Mouse (Mus musculus): ENCODE measurements at regions not wholly inside any gene's neighbourhood (a gene's known extent, or its start where the extent isn't known, plus 50 kb on each side); places are given as distances from the start of the nearest gene placed in this dataset.
"Not testable (repeated sequence)": the region's sequence is repeated elsewhere in the genome, so short reads cannot be mapped to it uniquely, and the experiment has no call there.

- H3K27ac ChIP-seq (replicated peaks), result no peak overlapping the region
- H3K4me1 ChIP-seq, result no peaks in the 10 kb centered on the region
- H3K27me3 ChIP-seq, result no peaks in the 10 kb centered on the region
- no peak overlapping the region for H3K4me2 ChIP-seq (replicated peaks)
- WGBS, result 82% methylated on average over 1 of the region's 1 CpGs
- no peak for ATAC-seq (ENCODE audit: insufficient number of reproducible peaks, low FRiP score, low TSS enrichment, low read depth)
- H3K4me3 ChIP-seq (replicated peaks), result no peak overlapping the region
- H3K9ac ChIP-seq, result no peak overlapping the region
- H3K9me3 ChIP-seq (replicated peaks), result no peaks in the 10 kb centered on the region
- H3K36me3 ChIP-seq, result no peaks in the 10 kb centered on the region
These were observed 2580.9 kb downstream of the Gm37988 start for GRCm38 (mm10) chr1:7388627-7389026.

GRCm38 (mm10) chr1:7393508-7393907, 2585.8 kb downstream of the Gm37988 start:
- Histone ChIP-seq H3K36me3 (no peaks in the 10 kb centered on the region), H3K4me1 (no peaks in the 10 kb centered on the region), H3K9me3 (replicated peaks) (no peaks in the 10 kb centered on the region), H3K4me2 (replicated peaks) (no peak overlapping the region), H3K4me3 (replicated peaks) (no peak overlapping the region), H3K9ac (no peak overlapping the region), H3K27me3 (no peaks in the 10 kb centered on the region), H3K27ac (replicated peaks) (no peak overlapping the region)
- no peak for ATAC-seq (ENCODE audit: insufficient number of reproducible peaks, low FRiP score, low TSS enrichment, low read depth)

- Histone ChIP-seq H3K9me3 (replicated peaks) (no peaks in the 10 kb centered on the region), H3K27ac (replicated peaks) (no peak overlapping the region), H3K4me1 (no peaks in the 10 kb centered on the region), H3K9ac (no peak overlapping the region), H3K36me3 (no peaks in the 10 kb centered on the region), H3K27me3 (no peaks in the 10 kb centered on the region), H3K4me3 (replicated peaks) (no peak overlapping the region), H3K4me2 (replicated peaks) (no peak overlapping the region)
- WGBS, result 96% methylated on average over 6 of the region's 6 CpGs
- ATAC-seq (ENCODE audit: insufficient number of reproducible peaks, low FRiP score, low TSS enrichment, low read depth), result no peak
These were observed 2586.5 kb downstream of the Gm37988 start for GRCm38 (mm10) chr1:7394161-7394560.

- no peaks in the 10 kb centered on the region for H3K4me1 ChIP-seq
- no peak overlapping the region for H3K4me2 ChIP-seq (replicated peaks)
- H3K36me3 ChIP-seq, result no peaks in the 10 kb centered on the region
- whole genome bisulfite sequencing, result 88% methylated on average over 8 of the region's 8 CpGs
- no peak overlapping the region for H3K27ac ChIP-seq (replicated peaks)
- no peaks in the 10 kb centered on the region for H3K27me3 ChIP-seq
- no peak for ATAC-seq (ENCODE audit: insufficient number of reproducible peaks, low FRiP score, low TSS enrichment, low read depth)
- no peaks in the 10 kb centered on the region for H3K9me3 ChIP-seq (replicated peaks)
- H3K4me3 ChIP-seq (replicated peaks), result no peak overlapping the region
- H3K9ac ChIP-seq, result no peak overlapping the region
These were observed 2587.8 kb downstream of the Gm37988 start for GRCm38 (mm10) chr1:7395527-7395926.

GRCm38 (mm10) chr1:7396867-7397806, 2589.4 kb downstream of the Gm37988 start:
- peak overlapping the region; percentile 92 for H3K4me3 ChIP-seq (replicated peaks)
- ATAC-seq (ENCODE audit: insufficient number of reproducible peaks, low FRiP score, low TSS enrichment, low read depth), result peak; percentile 87
- H3K9me3 ChIP-seq (replicated peaks), result no peaks in the 10 kb centered on the region
- H3K9ac ChIP-seq, result peak overlapping the region; percentile 33
- H3K4me2 ChIP-seq (replicated peaks), result peak overlapping the region; percentile 43
- peak overlapping the region; percentile 84 for H3K27ac ChIP-seq (replicated peaks)
- H3K27me3 ChIP-seq, result no peaks in the 10 kb centered on the region
- no peaks in the 10 kb centered on the region for H3K36me3 ChIP-seq
- 15% methylated on average over 25 of the region's 26 CpGs for WGBS
- no peaks in the 10 kb centered on the region for H3K4me1 ChIP-seq

- Histone ChIP-seq H3K4me2 (replicated peaks) (peak overlapping the region; percentile 76), H3K27ac (replicated peaks) (peak overlapping the region; percentile 84), H3K9me3 (replicated peaks) (no peaks in the 10 kb centered on the region), H3K36me3 (no peaks in the 10 kb centered on the region), H3K4me1 (no peaks in the 10 kb centered on the region), H3K4me3 (replicated peaks) (peak overlapping the region; percentile 92), H3K27me3 (no peaks in the 10 kb centered on the region), H3K9ac (peak overlapping the region; percentile 45)
- peak; percentile 99 for ATAC-seq (ENCODE audit: insufficient number of reproducible peaks, low FRiP score, low TSS enrichment, low read depth)
- WGBS, result under 1% methylated on average over 45 of the region's 46 CpGs
These were observed 2590.2 kb downstream of the Gm37988 start for GRCm38 (mm10) chr1:7397807-7398446.

- no peaks in the 10 kb centered on the region for H3K27me3 ChIP-seq
- H3K4me2 ChIP-seq (replicated peaks), result peak overlapping the region; percentile 76
- 49% methylated on average over 14 of the region's 14 CpGs for WGBS
- no peaks in the 10 kb centered on the region for H3K9me3 ChIP-seq (replicated peaks)
- ATAC-seq (ENCODE audit: insufficient number of reproducible peaks, low FRiP score, low TSS enrichment, low read depth), result 0 out of 2 replicates have a peak, but pooled peaks have one; percentile 4
- H3K4me1 ChIP-seq, result no peaks in the 10 kb centered on the region
- H3K4me3 ChIP-seq (replicated peaks), result peak overlapping the region; percentile 92
- peak overlapping the region; percentile 45; the same call in 1 of the 2 replicates for H3K9ac ChIP-seq
- peak overlapping the region; percentile 82; the same call in 1 of the 2 replicates for H3K27ac ChIP-seq (replicated peaks)
- H3K36me3 ChIP-seq, result no peaks in the 10 kb centered on the region
These were observed 2591.1 kb downstream of the Gm37988 start for GRCm38 (mm10) chr1:7398678-7399218.

- H3K36me3 ChIP-seq; ATAC-seq (ENCODE audit: insufficient number of reproducible peaks, low FRiP score, low TSS enrichment, low read depth); H3K4me2 ChIP-seq (replicated peaks); H3K9me3 ChIP-seq (replicated peaks); H3K4me3 ChIP-seq (replicated peaks); H3K4me1 ChIP-seq; H3K27ac ChIP-seq (replicated peaks); H3K27me3 ChIP-seq; H3K9ac ChIP-seq: not testable (repeated sequence)
- 68% methylated on average over 5 of the region's 5 CpGs for WGBS
These were observed 2598.0 kb downstream of the Gm37988 start for GRCm38 (mm10) chr1:7405651-7406050.

GRCm38 (mm10) chr1:7414444-7414843, 2606.8 kb downstream of the Gm37988 start:
- no peaks in the 10 kb centered on the region for H3K27me3 ChIP-seq
- ATAC-seq (ENCODE audit: insufficient number of reproducible peaks, low FRiP score, low TSS enrichment, low read depth), result no peak
- no peaks in the 10 kb centered on the region for H3K9me3 ChIP-seq (replicated peaks)
- no peak overlapping the region for H3K9ac ChIP-seq
- no peak overlapping the region for H3K4me2 ChIP-seq (replicated peaks)
- H3K27ac ChIP-seq (replicated peaks), result no peak overlapping the region
- H3K36me3 ChIP-seq, result no peaks in the 10 kb centered on the region
- no peaks in the 10 kb centered on the region for H3K4me1 ChIP-seq
- 65% methylated on average over 1 of the region's 1 CpGs for WGBS
- H3K4me3 ChIP-seq (replicated peaks), result no peak overlapping the region

- no peak overlapping the region for H3K9ac ChIP-seq
- H3K9me3 ChIP-seq (replicated peaks), result no peaks in the 10 kb centered on the region
- 86% methylated on average over 3 of the region's 3 CpGs for WGBS
- H3K4me2 ChIP-seq (replicated peaks), result no peak overlapping the region
- no peak for ATAC-seq (ENCODE audit: insufficient number of reproducible peaks, low FRiP score, low TSS enrichment, low read depth)
- no peaks in the 10 kb centered on the region for H3K27me3 ChIP-seq
- H3K4me1 ChIP-seq, result no peaks in the 10 kb centered on the region
- no peaks in the 10 kb centered on the region for H3K36me3 ChIP-seq
- H3K27ac ChIP-seq (replicated peaks), result no peak overlapping the region
- no peak overlapping the region for H3K4me3 ChIP-seq (replicated peaks)
These were observed 2644.0 kb downstream of the Gm37988 start for GRCm38 (mm10) chr1:7451660-7452155.

- H3K4me3 ChIP-seq (replicated peaks), result no peak overlapping the region
- no peak overlapping the region for H3K4me2 ChIP-seq (replicated peaks)
- no peak overlapping the region for H3K9ac ChIP-seq
- H3K36me3 ChIP-seq, result no peaks in the 10 kb centered on the region
- no peaks in the 10 kb centered on the region for H3K9me3 ChIP-seq (replicated peaks)
- ATAC-seq (ENCODE audit: insufficient number of reproducible peaks, low FRiP score, low TSS enrichment, low read depth), result no peak
- H3K27ac ChIP-seq (replicated peaks), result no peak overlapping the region
- no peaks in the 10 kb centered on the region for H3K27me3 ChIP-seq
- WGBS, result 69% methylated on average over 2 of the region's 2 CpGs
- H3K4me1 ChIP-seq, result no peaks in the 10 kb centered on the region
These were observed 2647.2 kb downstream of the Gm37988 start for GRCm38 (mm10) chr1:7454931-7455330.
